Mouse (Mus musculus): ENCODE data around the gene Ttc7. TPM values are rescaled to one million over a fixed set of nuclear protein-coding genes. Genes with fewer than 3 reads are reported as not detected.

Gene Ttc7
- polyA plus RNA-seq, 1 experiment from 2014 or later: 4.6 TPM

GRCm38 (mm10) chr17:87332887-87333286 lies 50.2 kb downstream of the Ttc7 start:
- Histone ChIP-seq H3K27ac (replicated peaks) (no peak overlapping the region), H3K9me3 (no peaks in the 10 kb centered on the region), H3K9ac (replicated peaks) (no peak overlapping the region), H3K36me3 (no peaks in the 10 kb centered on the region), H3K4me3 (no peak overlapping the region), H3K4me1 (peaks cover 31% of the 10 kb centered on the region), H3K27me3 (peaks cover 23% of the 10 kb centered on the region), H3K4me2 (replicated peaks) (no peak overlapping the region)
- ATAC-seq (ENCODE audit: low FRiP score, low read depth): no peak
- 90% methylated on average over 6 of the region's 6 CpGs for WGBS

- Histone ChIP-seq H3K4me1 (peaks cover 31% of the 10 kb centered on the region), H3K36me3 (no peaks in the 10 kb centered on the region), H3K4me3 (no peak overlapping the region), H3K27ac (replicated peaks) (no peak overlapping the region), H3K27me3 (peaks cover 16% of the 10 kb centered on the region), H3K9ac (replicated peaks) (no peak overlapping the region), H3K9me3 (no peaks in the 10 kb centered on the region), H3K4me2 (replicated peaks) (no peak overlapping the region)
- 93% methylated on average over 12 of the region's 12 CpGs for WGBS
- no peak for ATAC-seq (ENCODE audit: low FRiP score, low read depth)
Observed at GRCm38 (mm10) chr17:87334162-87334561, 51.5 kb downstream of the Ttc7 start.

- Histone ChIP-seq H3K4me1 (peaks cover 29% of the 10 kb centered on the region), H3K27me3 (peaks cover 6% of the 10 kb centered on the region), H3K36me3 (no peaks in the 10 kb centered on the region), H3K4me2 (replicated peaks) (no peak overlapping the region), H3K4me3 (no peak overlapping the region), H3K27ac (replicated peaks) (no peak overlapping the region), H3K9ac (replicated peaks) (no peak overlapping the region), H3K9me3 (no peaks in the 10 kb centered on the region)
- ATAC-seq (ENCODE audit: low FRiP score, low read depth): no peak
- WGBS: 89% methylated on average over 14 of the region's 14 CpGs
Observed at GRCm38 (mm10) chr17:87335152-87335551, 52.5 kb downstream of the Ttc7 start.

GRCm38 (mm10) chr17:87335727-87336126 lies 53.0 kb downstream of the Ttc7 start:
- H3K9me3 ChIP-seq: no peaks in the 10 kb centered on the region
- H3K9ac ChIP-seq (replicated peaks): no peak overlapping the region
- H3K4me3 ChIP-seq: no peak overlapping the region
- H3K4me2 ChIP-seq (replicated peaks): no peak overlapping the region
- no peak overlapping the region for H3K27ac ChIP-seq (replicated peaks)
- 75% methylated on average over 2 of the region's 2 CpGs for WGBS
- no peaks in the 10 kb centered on the region for H3K36me3 ChIP-seq
- ATAC-seq (ENCODE audit: low FRiP score, low read depth): no peak
- 0 out of 2 replicates have a peak, but pooled peaks cover under 1% of the 10 kb centered on the region for H3K27me3 ChIP-seq
- peaks cover 23% of the 10 kb centered on the region for H3K4me1 ChIP-seq

GRCm38 (mm10) chr17:87336910-87337309 lies 54.2 kb downstream of the Ttc7 start:
- WGBS: 82% methylated on average over 12 of the region's 12 CpGs
- ATAC-seq (ENCODE audit: low FRiP score, low read depth): no peak
- no peak overlapping the region for H3K4me2 ChIP-seq (replicated peaks)

GRCm38 (mm10) chr17:87337683-87338082 lies 55.0 kb downstream of the Ttc7 start:
- no peaks in the 10 kb centered on the region for H3K27me3 ChIP-seq
- no peaks in the 10 kb centered on the region for H3K9me3 ChIP-seq
- no peak overlapping the region for H3K4me3 ChIP-seq
- H3K36me3 ChIP-seq: no peaks in the 10 kb centered on the region
- ATAC-seq (ENCODE audit: low FRiP score, low read depth): no peak
- H3K4me2 ChIP-seq (replicated peaks): no peak overlapping the region
- H3K9ac ChIP-seq (replicated peaks): no peak overlapping the region
- 91% methylated on average over 7 of the region's 7 CpGs for WGBS
- H3K4me1 ChIP-seq: peaks cover 3% of the 10 kb centered on the region
- H3K27ac ChIP-seq (replicated peaks): no peak overlapping the region

More at GRCm38 (mm10) chr17:87336910-87337309, 54.2 kb downstream of the Ttc7 start:
- no peaks in the 10 kb centered on the region for H3K27me3 ChIP-seq
- no peak overlapping the region for H3K4me3 ChIP-seq
- no peak overlapping the region for H3K27ac ChIP-seq (replicated peaks)
- no peaks in the 10 kb centered on the region for H3K9me3 ChIP-seq
- peaks cover 11% of the 10 kb centered on the region for H3K4me1 ChIP-seq
- H3K36me3 ChIP-seq: no peaks in the 10 kb centered on the region
- no peak overlapping the region for H3K9ac ChIP-seq (replicated peaks)

- Histone ChIP-seq H3K9me3 (no peaks in the 10 kb centered on the region), H3K4me3 (no peak overlapping the region), H3K27ac (replicated peaks) (no peak overlapping the region), H3K4me1 (no peaks in the 10 kb centered on the region), H3K4me2 (replicated peaks) (no peak overlapping the region), H3K27me3 (no peaks in the 10 kb centered on the region), H3K36me3 (no peaks in the 10 kb centered on the region), H3K9ac (replicated peaks) (no peak overlapping the region)
- WGBS: 69% methylated on average over 1 of the region's 1 CpGs
- no peak for ATAC-seq (ENCODE audit: low FRiP score, low read depth)
Observed at GRCm38 (mm10) chr17:87339122-87339521, 56.4 kb downstream of the Ttc7 start.

- H3K9me3 ChIP-seq: no peaks in the 10 kb centered on the region
- no peak overlapping the region for H3K27ac ChIP-seq (replicated peaks)
- H3K36me3 ChIP-seq: no peaks in the 10 kb centered on the region
- H3K9ac ChIP-seq (replicated peaks): no peak overlapping the region
- H3K27me3 ChIP-seq: no peaks in the 10 kb centered on the region
- no peak for ATAC-seq (ENCODE audit: low FRiP score, low read depth)
- WGBS: 71% methylated on average over 8 of the region's 8 CpGs
- no peak overlapping the region for H3K4me2 ChIP-seq (replicated peaks)
- no peak overlapping the region for H3K4me3 ChIP-seq
- peaks cover under 1% of the 10 kb centered on the region; the same call in 1 of the 2 replicates for H3K4me1 ChIP-seq
Observed at GRCm38 (mm10) chr17:87343060-87343703, 60.5 kb downstream of the Ttc7 start.

- no peak for ATAC-seq (ENCODE audit: low FRiP score, low read depth)
- no peak overlapping the region for H3K4me2 ChIP-seq (replicated peaks)
- H3K36me3 ChIP-seq: no peaks in the 10 kb centered on the region
- H3K9me3 ChIP-seq: no peaks in the 10 kb centered on the region
- no peak overlapping the region for H3K4me3 ChIP-seq
- no peak overlapping the region for H3K27ac ChIP-seq (replicated peaks)
- no peak overlapping the region for H3K9ac ChIP-seq (replicated peaks)
- 75% methylated on average over 18 of the region's 18 CpGs for WGBS
- peaks cover 12% of the 10 kb centered on the region for H3K4me1 ChIP-seq
- no peaks in the 10 kb centered on the region for H3K27me3 ChIP-seq
Observed at GRCm38 (mm10) chr17:87344441-87345251, 62.0 kb downstream of the Ttc7 start.

GRCm38 (mm10) chr17:87345252-87345593 lies 62.5 kb downstream of the Ttc7 start:
- Histone ChIP-seq H3K4me2 (replicated peaks) (no peak overlapping the region), H3K4me3 (no peak overlapping the region), H3K27ac (replicated peaks) (no peak overlapping the region), H3K4me1 (peaks cover 16% of the 10 kb centered on the region), H3K36me3 (no peaks in the 10 kb centered on the region), H3K9ac (replicated peaks) (no peak overlapping the region), H3K27me3 (no peaks in the 10 kb centered on the region), H3K9me3 (no peaks in the 10 kb centered on the region)
- WGBS: 54% methylated on average over 4 of the region's 4 CpGs
- no peak for ATAC-seq (ENCODE audit: low FRiP score, low read depth)

GRCm38 (mm10) chr17:87348353-87348752 lies 65.7 kb downstream of the Ttc7 start:
- Histone ChIP-seq H3K27ac (replicated peaks) (no peak overlapping the region), H3K27me3 (no peaks in the 10 kb centered on the region; the same call in 1 of the 2 replicates), H3K36me3 (no peaks in the 10 kb centered on the region), H3K9me3 (no peaks in the 10 kb centered on the region), H3K4me1 (peaks cover 44% of the 10 kb centered on the region), H3K4me3 (no peak overlapping the region), H3K4me2 (replicated peaks) (no peak overlapping the region), H3K9ac (replicated peaks) (no peak overlapping the region)
- ATAC-seq (ENCODE audit: low FRiP score, low read depth): no peak
- 40% methylated on average over 9 of the region's 9 CpGs for WGBS

GRCm38 (mm10) chr17:87349069-87349468 lies 66.4 kb downstream of the Ttc7 start:
- peak; percentile 50; the same call in 1 of the 2 replicates for ATAC-seq (ENCODE audit: low FRiP score, low read depth)
- no peaks in the 10 kb centered on the region for H3K9me3 ChIP-seq
- 25% methylated on average over 9 of the region's 9 CpGs for WGBS
- H3K4me1 ChIP-seq: peaks cover 45% of the 10 kb centered on the region
- no peaks in the 10 kb centered on the region; the same call in 1 of the 2 replicates for H3K27me3 ChIP-seq
- no peak overlapping the region for H3K27ac ChIP-seq (replicated peaks)
- H3K4me3 ChIP-seq: no peak overlapping the region
- H3K9ac ChIP-seq (replicated peaks): no peak overlapping the region
- H3K4me2 ChIP-seq (replicated peaks): no peak overlapping the region
- no peaks in the 10 kb centered on the region for H3K36me3 ChIP-seq
